Mouse (Mus musculus): Measurements from ENCODE around the gene H2al1a.

Gene H2al1a

DNA sequence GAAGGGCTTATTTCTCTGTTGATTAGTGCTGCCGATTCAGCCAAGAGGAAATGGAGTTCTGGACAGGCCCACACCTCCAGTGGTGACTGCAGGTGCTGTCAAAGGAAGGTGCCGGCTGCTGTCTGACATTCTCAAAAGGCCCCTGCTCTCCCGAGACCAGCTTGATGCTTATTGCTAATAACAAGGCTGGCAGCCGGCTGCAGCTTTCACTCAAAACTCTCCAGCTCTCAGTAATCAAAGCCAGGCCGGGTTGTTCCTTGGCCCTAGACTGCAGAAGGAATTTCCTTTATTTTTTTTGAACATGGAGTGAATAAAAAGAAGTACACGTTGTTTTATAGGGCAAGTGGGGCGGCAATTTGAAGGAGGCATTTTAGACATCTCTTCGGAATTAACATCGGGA, 46.7 kb downstream of the H2al1a start:
- DNase-seq (ENCODE audit: low read depth, low spot score) = peak; percentile 30

DNA sequence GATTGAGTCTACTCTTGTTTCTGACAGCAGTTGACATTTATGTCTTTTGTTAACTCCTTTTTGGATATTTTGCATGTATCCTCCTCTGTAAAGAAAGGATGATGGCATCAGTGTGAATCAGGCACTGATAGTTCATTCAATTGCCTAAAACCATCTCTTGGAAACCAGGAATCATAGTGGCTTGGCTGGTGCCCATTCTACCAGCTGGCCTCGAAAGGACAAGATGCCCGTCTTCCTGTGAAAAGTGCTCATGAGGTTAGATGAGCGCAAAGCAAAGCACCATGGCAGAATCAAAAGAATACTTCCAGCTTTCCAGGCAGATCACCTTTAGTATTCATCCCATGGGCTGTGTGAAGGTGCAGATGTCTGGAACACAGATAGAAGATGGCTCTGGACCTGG, 47.7 kb downstream of the H2al1a start:
- DNase-seq (ENCODE audit: low read depth, low spot score) = peak; percentile 16
